Mouse (Mus musculus) thymus, adult 2 months (tissue): ENCODE results near the gene Arhgap33. TPM values are rescaled to one million over a fixed set of nuclear protein-coding genes. Genes with fewer than 3 reads are reported as not detected.
"Not testable (repeated sequence)": the region's sequence is repeated elsewhere in the genome, so short reads cannot be mapped to it uniquely, and the experiment has no call there.

ENCODE experiments used
- DNase-seq: peaks from one replicate; pipeline ENCODE4 v3.0.0; 2021
- H3K27ac ChIP-seq: fragments of 200-500 bp; 2 replicates; pipeline ENCODE4 v1.5.1; 2012; ENCODE audit warnings: low read length, control low read depth; ENCODE audit not compliant: control insufficient read depth, insufficient read depth
- H3K27me3 ChIP-seq: fragments of 200-500 bp; 2 replicates; pipeline ENCODE4 v1.6.1; 2012; ENCODE audit warnings: mild to moderate bottlenecking, low read length, moderate library complexity, mixed read lengths; ENCODE audit not compliant: control insufficient read depth, insufficient read depth
- H3K36me3 ChIP-seq: fragments of 200-500 bp; 2 replicates; pipeline ENCODE4 v1.6.1; 2012; ENCODE audit warnings: mild to moderate bottlenecking, low read length, moderate library complexity; ENCODE audit not compliant: control insufficient read depth, insufficient read depth
- H3K4me1 ChIP-seq: fragments of 200-500 bp; replicated peaks from 2 replicates; pipeline ENCODE4 v1.6.1; 2012; ENCODE audit warnings: low read length; ENCODE audit not compliant: control insufficient read depth, insufficient read depth
- H3K4me3 ChIP-seq: fragments of 200-500 bp; 2 replicates; pipeline ENCODE4 v1.5.1; 2012; ENCODE audit warnings: mild to moderate bottlenecking, low read length, control low read depth, moderate library complexity; ENCODE audit not compliant: control insufficient read depth, insufficient read depth
- CTCF ChIP-seq: fragments of 200-500 bp; IDR thresholded peaks from 2 replicates; pipeline ENCODE4 v1.5.1; 2012; ENCODE audit warnings: mild to moderate bottlenecking, control low read depth, low read length, moderate library complexity, borderline replicate concordance; ENCODE audit not compliant: control insufficient read depth, poor library complexity, insufficient read depth; ENCODE audit errors: extremely low read depth
- POLR2A ChIP-seq: fragments of 200-500 bp; IDR thresholded peaks from 2 replicates; pipeline ENCODE4 v1.6.1; 2012; ENCODE audit warnings: mild to moderate bottlenecking, low read length, control low read depth, moderate library complexity; ENCODE audit not compliant: control insufficient read depth, poor library complexity, insufficient read depth; ENCODE audit errors: extremely low read depth
- WGBS: fragments of 180-500 bp; shearing (Covaris S2); methylation state at CpG from one replicate; pipeline ENCODE4 v1.1.7; 2018; 5-methylcytosine and 5-hydroxymethylcytosine counted together
- polyA plus RNA-seq: library from polyadenylated mRNA; depleted of rRNA; stranded (reverse); fragments of >200 nt; gene quantifications from 2 replicates; pipeline ENCODE4 v1.2.3, GENCODE M21; 2012

The Arhgap33 gene
- polyA plus RNA-seq, 1 experiment = 156 TPM

DNA sequence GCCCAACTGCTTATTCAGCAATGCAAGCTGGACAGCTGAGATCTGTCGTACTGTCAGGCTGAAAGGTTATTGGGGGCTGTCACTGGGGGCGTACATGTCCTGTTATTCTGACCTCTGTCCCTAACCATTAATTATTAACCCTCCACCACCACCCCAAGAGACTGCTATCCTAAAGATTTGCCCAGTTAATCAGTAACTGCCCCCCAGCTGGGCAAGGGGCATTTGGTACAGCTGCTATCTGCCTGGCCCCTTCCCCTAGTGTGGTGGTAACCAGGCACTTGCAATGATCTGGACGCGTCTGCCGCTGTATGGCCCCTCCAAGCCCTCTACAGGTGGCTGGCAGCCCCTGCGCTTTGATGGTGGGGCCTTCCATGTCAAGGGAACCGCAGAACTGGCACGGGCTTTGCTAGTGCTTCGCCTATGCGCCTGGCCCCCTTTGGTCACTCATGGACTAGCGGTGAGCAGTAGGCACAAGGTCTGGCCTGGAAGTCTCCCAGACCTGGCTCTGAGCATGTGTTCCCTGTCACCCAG lies 41.4 kb downstream of the Arhgap33 start, which contains the start of gene Prodh2:
Gene Prodh2 (plus strand): TSS at position 222 of the 531 bp plus-strand sequence.
- 71% methylated on average over 11 of the region's 11 CpGs for WGBS
- H3K27me3 ChIP-seq = no peaks in the 10 kb centered on the region; the same call in 1 of the 2 replicates
- no peaks in the 10 kb centered on the region for H3K36me3 ChIP-seq
- no peak within 1 kb of the TSS for H3K27ac ChIP-seq
- H3K4me1 ChIP-seq = no peaks in the 10 kb centered on the region
- H3K4me3 ChIP-seq = no peak within 1 kb of the TSS
- TF ChIP-seq POLR2A (no peak), CTCF (no peak)
- DNase-seq = no peak

DNA sequence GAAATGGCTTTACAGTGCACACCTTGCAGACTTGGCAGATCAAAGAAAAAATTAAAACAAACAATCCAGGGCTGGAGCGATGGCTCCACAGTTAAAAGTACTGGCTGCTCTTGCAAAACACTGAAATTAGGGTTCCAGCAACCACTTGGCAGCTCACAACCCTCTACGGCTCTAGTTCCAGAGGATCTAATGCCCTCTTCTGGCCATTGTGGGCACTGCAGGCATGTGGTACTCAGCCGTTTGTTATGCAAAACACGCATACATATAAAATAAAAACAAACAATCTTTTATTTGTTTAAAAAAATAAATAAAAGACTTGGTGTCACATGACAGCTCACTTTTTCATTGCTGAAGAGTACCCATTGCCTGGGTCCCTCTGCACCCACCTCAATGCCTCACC lies 42.1 kb downstream of the Arhgap33 start:
- no peaks in the 10 kb centered on the region; the same call in 1 of the 2 replicates for H3K27me3 ChIP-seq
- H3K36me3 ChIP-seq = no peaks in the 10 kb centered on the region
- H3K27ac ChIP-seq = no peak overlapping the region
- H3K4me3 ChIP-seq = no peak overlapping the region
- 11% methylated on average over 4 of the region's 4 CpGs for WGBS
- H3K4me1 ChIP-seq = no peaks in the 10 kb centered on the region
- no peak for TF ChIP-seq POLR2A
- TF ChIP-seq CTCF = no peak
- peak; percentile 79 for DNase-seq

DNA sequence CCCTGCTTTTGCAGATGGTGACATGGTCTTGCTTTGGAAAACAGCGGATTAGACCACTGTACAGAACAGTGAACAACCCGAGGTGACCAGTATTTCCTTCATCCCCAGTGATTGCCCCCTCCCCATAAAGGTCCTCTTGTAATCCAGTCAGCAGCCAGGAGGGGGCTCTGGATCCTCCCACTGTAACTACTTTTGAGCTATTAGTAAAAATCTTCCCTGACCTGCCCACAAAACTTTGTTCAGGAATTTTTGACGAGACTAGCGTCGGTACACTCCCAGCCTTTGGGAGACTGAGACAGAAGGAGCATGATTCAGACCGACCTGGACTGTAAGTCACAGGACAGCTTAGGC lies 43.9 kb downstream of the Arhgap33 start:
- Histone ChIP-seq H3K27me3 (no peaks in the 10 kb centered on the region; the same call in 1 of the 2 replicates), H3K4me3 (no peak overlapping the region), H3K27ac (no peak overlapping the region), H3K36me3 (no peaks in the 10 kb centered on the region), H3K4me1 (no peaks in the 10 kb centered on the region)
- DNase-seq = no peak
- WGBS = 24% methylated on average over 6 of the region's 6 CpGs
- no peak for TF ChIP-seq POLR2A
- TF ChIP-seq CTCF = no peak

DNA sequence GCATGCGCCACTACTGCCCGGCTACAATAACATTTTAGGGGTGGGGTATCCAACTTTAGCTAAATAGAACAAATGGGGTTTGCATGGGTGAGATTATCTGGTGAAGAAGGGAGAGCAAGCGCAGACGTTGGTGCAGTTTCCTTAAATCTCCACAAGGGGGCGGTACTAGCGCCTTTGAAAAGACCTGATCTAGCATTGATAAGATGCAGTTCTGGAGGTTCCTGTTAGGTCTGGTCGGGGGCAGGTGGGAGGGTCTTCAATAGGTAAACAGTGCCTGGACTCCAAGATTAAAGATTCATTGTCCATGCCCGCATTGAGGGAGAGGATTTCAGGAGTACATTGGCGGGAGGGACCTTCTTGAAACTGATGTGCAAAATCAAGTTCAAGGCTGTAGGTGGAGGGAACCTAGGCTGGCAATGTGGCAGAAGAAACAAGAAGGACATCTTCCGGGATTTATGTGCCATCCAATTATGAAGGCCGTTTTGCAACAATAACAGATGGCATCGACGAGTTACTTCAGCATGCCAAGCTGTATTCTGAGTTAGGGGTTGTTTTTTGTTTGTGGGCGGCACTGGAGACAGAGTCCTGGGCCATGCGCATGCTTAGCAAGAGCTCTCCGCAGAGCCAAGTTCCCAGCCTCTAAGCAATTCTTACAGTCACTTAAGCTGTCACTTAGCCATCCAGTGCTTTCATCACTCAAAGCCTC lies 44.5 kb downstream of the Arhgap33 start:
- Histone ChIP-seq H3K4me1 (no peaks in the 10 kb centered on the region), H3K4me3 (no peak overlapping the region), H3K27me3 (no peaks in the 10 kb centered on the region; the same call in 1 of the 2 replicates), H3K36me3 (no peaks in the 10 kb centered on the region), H3K27ac (no peak overlapping the region)
- WGBS = 39% methylated on average over 16 of the region's 16 CpGs
- TF ChIP-seq POLR2A (no peak), CTCF (no peak)
- DNase-seq = peak; percentile 43

DNA sequence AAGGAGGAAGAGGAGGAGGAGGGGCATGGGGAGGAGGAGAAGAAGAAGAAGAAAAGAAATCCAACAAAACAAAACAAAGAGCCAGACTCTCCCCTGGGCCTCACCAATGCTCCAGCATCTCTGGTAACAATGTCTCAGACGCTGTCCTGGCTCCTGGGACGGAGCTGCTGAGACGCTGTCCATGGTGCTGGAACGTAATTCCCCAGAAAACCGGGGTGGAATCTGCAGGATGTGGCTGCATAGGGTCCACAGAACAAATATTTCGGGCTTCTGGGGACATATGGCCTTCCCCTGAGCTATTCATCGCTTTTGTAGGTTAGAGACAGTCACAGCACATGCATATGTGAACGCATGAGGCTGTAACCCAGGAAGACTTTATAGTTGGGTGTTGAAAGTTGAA lies 50.6 kb downstream of the Arhgap33 start:
- no peaks in the 10 kb centered on the region for H3K36me3 ChIP-seq
- TF ChIP-seq POLR2A (no peak), CTCF (no peak)
- WGBS = 23% methylated on average over 8 of the region's 8 CpGs
- DNase-seq = no peak
- no peaks in the 10 kb centered on the region for H3K27me3 ChIP-seq
- H3K4me1 ChIP-seq = no peaks in the 10 kb centered on the region
- H3K4me3 ChIP-seq = no peak overlapping the region
- no peak overlapping the region for H3K27ac ChIP-seq

DNA sequence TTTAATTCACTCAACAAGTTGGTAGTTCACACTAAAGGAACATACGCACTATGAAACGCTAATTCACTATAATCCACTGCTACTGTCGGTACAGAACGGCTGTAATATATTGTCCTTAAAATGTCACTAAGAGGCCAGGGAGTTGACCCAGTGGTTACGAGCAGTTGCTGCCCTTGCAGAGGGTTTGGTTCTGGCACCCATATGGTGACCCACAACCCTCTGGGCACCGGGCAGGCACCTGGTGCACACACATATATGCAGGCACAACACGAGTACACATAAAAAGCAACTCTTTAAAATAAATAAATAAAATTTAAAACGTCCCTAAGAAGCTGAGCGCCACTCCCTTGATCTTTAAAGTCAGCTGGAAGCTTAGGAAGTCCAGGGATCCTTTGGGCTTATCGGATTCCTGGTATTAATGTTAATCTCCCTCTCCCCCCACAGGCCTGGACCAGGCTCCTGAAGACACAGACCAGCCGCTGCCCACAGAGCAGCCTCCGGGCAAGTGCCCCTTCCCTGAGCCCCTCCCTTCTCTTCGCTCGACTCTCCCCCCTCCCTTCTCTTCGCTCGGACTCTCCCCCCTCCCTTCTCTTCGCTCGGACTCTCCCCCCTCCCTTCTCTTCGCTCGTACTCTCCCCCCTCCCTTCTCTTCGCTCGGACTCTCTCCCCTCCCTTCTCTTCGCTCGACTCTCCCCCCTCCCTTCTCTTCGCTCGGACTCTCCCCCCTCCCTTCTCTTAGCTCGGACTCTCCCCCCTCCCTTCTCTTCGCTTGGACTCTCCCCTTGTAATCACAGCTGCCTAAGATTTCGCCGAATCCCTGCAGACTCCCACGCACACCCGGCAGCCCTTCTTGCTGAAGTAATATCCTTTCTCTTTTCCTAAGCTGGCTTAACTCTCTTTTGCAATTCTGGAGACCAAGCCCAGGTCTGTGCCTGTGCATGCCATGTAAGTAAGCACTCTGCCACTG lies 57.2 kb downstream of the Arhgap33 start:
- no peak overlapping the region for H3K27ac ChIP-seq
- H3K4me3 ChIP-seq = no peak overlapping the region
- no peaks in the 10 kb centered on the region for H3K4me1 ChIP-seq
- TF ChIP-seq POLR2A (no peak), CTCF (no peak)
- 21% methylated on average over 31 of the region's 32 CpGs for WGBS
- H3K27me3 ChIP-seq = no peaks in the 10 kb centered on the region
- DNase-seq = no peak
- no peaks in the 10 kb centered on the region for H3K36me3 ChIP-seq

DNA sequence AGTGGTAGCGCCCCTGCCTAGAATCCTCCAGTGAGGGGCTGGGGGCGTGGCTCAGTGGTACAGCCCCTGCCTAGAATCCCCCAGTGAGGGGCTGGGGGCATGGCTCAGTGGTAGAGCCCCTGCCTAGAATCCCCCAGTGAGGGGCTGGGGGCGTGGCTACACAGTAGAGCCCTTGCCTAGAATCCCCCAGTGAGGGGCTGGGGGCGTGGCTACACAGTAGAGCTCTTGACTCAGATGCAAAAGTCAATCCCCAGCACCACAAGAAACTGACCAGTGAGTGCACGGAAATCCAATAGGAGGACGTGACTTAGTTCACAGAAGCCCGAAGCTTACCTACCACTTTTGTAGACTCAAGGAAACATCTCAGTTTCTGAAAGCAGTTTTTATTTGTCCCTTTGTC lies 58.7 kb downstream of the Arhgap33 start:
- not testable (repeated sequence) for H3K27me3 ChIP-seq, H3K4me1 ChIP-seq, H3K4me3 ChIP-seq, H3K36me3 ChIP-seq, DNase-seq, H3K27ac ChIP-seq
- WGBS = 84% methylated on average over 7 of the region's 7 CpGs
